Mouse (Mus musculus) megakaryocyte progenitor cell, adult 5-6 weeks (primary cell): Measurements from ENCODE around the gene Gm498. TPM values are rescaled to one million over a fixed set of nuclear protein-coding genes. Genes with fewer than 3 reads are reported as not detected.
A peak's percentile ranks its signal among the peaks of the same experiment; 100 is the strongest.

Source experiments
- ATAC-seq: replicated peaks from 2 replicates; pipeline ENCODE4 v1.8.0; 2016; ENCODE audit warnings: mild to moderate bottlenecking, moderate TSS enrichment, inconsistent platforms; ENCODE audit not compliant: poor library complexity
- total RNA-seq, 2 experiments: library from RNA; stranded (forward) in 1 of 2; stranded (reverse) in 1 of 2; fragments of 157-497, 149-512 nt in 1 of 2; fragments of 200-1000 nt in 1 of 2; gene quantifications; 2 replicates each; pipeline versions ENCODE4 v1.2.3 to v1.2.4; 2015 to 2017

Gene Gm498
- total RNA-seq (2015) = not detected in 2 replicates
- total RNA-seq (2017) = not detected in 2 replicates

GRCm38 (mm10) chr7:143866538-143866937 is at the start of gene Gm498:
Gene Gm498, plus strand, starts transcription at chr7:143866838.
- no peak for ATAC-seq

GRCm38 (mm10) chr7:143819201-143819600 is 47.4 kb upstream of the Gm498 start:
- ATAC-seq = no peak

DNA sequence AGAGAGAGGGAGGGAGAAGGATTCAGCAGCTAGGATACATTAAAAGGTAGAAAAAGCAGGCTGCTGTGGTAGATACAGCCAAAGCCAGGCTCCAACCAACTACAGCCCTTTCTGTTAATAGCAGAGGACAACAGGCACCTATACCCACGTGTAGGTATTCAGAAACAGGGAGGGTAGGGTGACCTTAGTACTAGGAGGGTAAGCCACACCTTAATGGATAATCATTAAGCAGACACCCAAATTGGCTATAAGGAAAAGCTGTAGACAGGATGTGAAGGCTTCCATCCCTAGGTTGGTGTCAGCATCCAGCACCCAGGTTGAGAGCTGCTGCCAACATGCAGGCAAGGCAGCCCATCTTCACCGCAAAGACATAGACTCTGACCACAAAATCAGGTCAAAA is 45.4 kb upstream of the Gm498 start:
- no peak for ATAC-seq

- ATAC-seq = peak; percentile 96
These were observed 44.0 kb upstream of the Gm498 start, which contains the start of the genes Nadsyn1 and Dhcr7 for GRCm38 (mm10) chr7:143822375-143823265. Gene Nadsyn1, minus strand, starts transcription at chr7:143822849. Gene Dhcr7, plus strand, starts transcription at chr7:143823145.

- no peak for ATAC-seq
These were observed 43.4 kb upstream of the Gm498 start for GRCm38 (mm10) chr7:143823266-143823605.

DNA sequence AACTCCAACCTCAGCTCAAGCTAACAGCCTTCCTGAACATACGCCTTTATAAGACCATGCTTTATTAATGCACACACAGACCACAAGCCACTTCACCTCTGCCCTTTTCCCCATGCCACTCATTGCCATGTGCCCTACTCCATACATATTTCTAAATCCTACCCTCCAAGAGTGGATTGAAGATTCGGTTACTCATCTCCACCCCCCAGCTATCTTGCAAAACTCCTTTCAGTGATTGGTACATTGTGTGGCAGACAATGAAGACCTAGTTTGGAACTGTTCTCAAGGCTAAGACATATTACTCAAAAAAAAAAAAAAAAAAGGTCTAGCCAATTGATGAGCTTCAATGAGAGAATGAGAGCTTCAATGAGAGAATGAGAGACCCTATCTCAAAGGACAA is 39.7 kb upstream of the Gm498 start:
- ATAC-seq = no peak

DNA sequence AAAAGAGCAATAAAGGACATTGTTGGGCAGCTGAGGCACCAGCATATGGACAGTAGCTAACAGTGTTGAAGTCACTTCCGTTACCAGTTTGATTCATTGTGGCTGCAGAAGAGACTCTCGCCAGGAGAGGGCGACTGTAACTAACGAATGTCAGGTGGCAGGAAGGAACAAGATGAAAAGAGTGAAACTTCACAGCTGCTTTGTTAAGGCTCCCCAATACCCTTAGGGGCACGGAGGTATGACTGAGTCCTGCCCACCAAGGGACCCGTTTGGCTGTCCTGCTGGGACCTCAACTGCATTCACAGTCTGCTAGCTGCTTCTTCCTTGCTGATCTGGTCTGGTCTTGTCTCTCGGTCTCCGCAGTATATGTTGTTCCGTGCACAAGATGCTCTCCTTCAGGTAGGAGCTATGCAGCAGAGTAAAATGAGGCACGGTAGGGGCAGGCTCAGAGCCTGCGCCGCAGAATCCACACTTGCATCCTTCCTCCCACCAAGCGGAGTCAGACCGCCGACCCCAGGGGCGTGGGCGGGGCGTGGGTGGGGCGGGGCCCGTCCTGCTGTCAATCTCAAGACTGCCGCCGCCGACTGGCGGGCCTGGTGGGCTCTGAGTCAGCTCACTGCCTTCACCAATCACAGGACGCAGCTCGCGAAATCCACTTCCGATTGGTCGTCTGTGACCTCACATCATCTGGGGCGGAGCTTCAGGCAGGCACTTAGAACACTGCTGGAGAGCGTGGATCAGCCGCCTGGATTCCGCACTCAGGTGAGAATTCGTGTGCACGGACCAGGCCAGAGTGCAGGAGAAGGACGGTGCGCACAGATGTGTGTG is 36.9 kb upstream of the Gm498 start:
- ATAC-seq = peak; percentile 90

DNA sequence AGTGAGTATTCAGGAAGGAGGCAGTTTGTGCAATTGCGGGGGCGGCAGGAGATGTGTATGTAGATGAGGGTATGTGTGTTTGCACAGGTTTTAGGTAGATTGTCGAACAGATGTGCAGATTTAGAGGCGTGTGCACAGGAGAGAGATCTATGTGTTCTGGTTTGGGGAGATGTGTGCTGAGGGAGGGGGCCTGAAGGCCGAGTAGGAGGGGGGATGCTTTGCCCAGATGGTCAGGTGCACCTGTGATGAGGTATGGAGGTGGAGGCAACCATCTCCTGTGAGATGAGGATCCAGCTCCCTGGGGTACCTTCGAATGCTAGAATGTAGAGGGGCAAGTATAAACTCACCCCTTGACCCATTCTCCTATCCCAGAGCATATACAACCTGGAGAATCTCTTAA is 36.2 kb upstream of the Gm498 start:
- no peak for ATAC-seq

DNA sequence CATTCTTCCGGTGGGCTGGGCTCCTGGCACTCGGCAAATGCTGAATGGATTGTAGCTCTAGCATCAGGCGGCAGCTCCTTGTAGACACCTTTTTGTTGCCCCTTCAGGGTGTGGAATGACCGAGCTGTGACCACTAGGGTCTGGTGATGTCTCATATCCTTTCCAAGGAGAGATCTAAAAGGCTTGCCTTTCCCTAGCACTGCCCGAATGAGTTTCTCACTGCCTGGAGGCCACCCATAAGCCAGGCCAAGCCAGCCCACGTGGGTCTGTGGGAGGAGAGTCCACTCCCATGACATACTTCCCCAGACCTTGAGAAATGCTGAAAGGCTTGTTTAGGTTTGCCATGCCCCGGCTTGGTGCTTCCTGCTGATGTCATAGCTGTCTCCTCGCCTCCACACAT is 34.4 kb upstream of the Gm498 start:
- no peak for ATAC-seq

- ATAC-seq = no peak
These were observed 34.0 kb upstream of the Gm498 start for GRCm38 (mm10) chr7:143832611-143833010.

DNA sequence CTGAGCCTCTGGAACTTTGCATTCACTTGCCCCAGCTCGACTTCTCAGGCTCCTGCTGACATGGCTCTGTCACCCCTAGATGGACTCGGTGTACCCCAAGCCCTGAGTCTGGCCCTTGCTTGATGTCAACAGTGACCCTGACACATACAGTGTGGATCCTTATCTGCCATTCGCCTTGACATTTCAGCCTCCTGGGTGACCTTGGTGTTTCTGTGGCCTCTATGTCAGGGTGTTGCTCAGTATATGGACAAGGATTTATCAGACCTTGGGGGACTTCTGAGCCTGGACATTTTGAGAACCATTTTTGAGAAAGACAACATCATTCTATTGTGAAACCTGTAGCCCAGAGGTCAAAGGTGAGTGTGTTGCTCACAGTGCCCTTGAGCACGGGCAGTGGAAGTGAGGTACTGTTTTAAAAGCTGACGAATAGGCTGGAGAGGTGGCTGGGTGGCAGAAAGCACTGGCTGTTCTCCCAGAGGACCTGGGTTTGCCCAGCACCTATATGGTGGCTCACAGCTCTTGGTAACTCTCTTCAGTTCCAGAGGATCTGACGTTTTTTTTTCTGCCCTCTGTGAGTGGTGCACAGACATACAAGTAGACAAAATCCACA is 33.0 kb upstream of the Gm498 start:
- no peak for ATAC-seq

GRCm38 (mm10) chr7:143834316-143834715 is 32.3 kb upstream of the Gm498 start:
- ATAC-seq = no peak

- 0 out of 2 replicates have a peak, but pooled peaks have one; percentile 7 for ATAC-seq
These were observed 31.7 kb upstream of the Gm498 start for GRCm38 (mm10) chr7:143834972-143835371.

- ATAC-seq = no peak
These were observed 28.8 kb upstream of the Gm498 start for GRCm38 (mm10) chr7:143837705-143838358.

- no peak for ATAC-seq
These were observed 26.5 kb upstream of the Gm498 start for GRCm38 (mm10) chr7:143840121-143840520.

DNA sequence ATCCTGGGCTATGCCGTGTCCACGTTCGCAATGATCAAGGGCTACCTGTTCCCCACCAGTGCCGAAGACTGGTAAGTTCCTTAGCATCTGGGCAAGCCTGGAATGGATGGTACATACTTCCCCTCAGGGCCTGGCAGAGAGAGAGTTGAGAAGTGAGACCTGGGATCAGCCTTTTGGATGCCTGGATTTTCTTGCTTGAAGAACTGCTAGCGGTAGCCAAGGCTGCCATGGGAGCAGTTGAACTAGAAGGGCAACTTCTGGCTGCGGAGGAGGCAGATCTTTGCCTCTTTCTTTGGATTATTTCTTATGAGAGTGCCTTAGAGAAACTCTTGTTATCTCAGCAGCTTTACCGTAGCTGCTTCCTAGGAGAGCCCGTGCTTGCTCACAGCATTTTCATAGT is 25.3 kb upstream of the Gm498 start:
- ATAC-seq = no peak

- ATAC-seq = peak; percentile 62
These were observed 18.4 kb upstream of the Gm498 start for GRCm38 (mm10) chr7:143848127-143848767.

DNA sequence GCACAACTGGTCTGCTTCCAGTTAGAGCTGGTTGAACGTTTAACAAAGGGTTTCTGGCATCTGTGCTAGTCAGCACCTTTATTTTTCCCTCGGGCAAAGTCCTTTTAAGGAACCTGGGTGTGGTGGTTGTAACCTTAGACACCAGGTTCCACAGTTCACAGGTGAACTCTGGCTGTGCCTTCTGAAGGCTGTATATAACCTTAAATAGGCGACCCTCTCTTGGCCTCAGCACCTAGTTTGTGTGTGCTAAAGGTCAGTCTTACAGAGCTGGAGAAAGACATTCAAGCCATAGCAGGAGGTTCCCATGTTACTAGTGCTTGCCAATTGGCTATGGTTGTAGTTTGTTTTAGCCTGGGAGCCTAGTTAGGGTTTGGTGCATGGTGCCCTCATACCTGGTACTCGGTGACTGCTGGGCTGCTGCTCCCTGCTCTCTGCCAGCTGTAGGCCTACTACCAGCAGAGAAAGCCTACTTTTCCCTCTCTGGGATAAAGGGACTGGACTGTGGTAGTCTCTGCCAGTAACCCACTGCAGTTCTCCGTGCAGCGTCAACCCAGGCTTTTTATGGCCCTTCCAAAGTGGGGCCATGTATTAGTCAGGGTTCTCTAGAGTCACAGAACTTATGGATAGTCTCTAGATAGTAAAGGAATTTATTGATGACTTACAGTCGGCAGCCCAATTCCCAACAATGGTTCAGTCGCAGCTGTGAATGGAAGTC is 17.7 kb upstream of the Gm498 start:
- ATAC-seq = no peak

DNA sequence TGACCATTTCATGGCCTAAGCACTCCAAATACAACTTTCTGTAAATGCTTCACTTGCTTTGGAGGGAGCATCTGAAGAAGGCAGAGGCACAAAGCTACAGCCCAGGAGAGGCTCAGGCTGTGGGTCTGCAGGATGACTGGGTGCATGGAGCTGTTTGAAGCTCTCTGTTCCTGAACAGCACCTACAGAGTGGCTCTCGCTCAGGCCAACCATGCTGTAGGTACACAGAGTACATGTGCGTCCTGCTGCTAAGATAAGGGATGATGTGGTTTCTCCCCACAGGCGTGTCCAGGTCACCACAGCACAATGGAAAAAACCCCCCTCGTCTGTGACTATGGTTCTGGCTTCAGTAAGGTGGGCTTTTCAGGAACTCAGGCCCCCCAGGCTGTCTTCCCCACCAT is 2.2 kb downstream of the Gm498 start:
- ATAC-seq = peak; percentile 48

DNA sequence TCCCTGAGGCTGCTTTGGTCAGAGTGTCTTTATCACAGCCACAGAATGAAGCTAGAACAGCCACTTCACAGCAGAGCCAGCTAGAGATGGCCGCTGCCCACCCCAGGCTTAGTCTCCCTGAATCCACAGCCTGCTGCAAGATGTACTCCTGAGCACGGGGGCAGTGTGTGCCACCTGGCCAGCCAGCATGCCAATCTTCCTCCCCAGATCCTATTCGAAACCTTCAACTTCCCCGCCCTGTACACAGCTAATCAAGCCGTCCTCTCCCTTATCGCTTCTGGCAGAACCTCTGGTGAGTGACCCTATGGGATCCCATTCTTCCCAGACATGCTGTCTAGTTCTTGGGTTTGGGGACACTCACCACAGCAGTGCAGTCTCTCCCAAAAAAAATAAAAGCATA is 17.1 kb downstream of the Gm498 start:
- ATAC-seq = peak; percentile 74
